Mouse (Mus musculus): ENCODE measurements at regions not wholly inside any gene's neighbourhood (a gene's known extent, or its start where the extent isn't known, plus 50 kb on each side); places are given as distances from the start of the nearest gene placed in this dataset.

- DNase-seq (ENCODE audit: low spot score), result no peak
- intact Hi-C loops (cut with DNase I), result no loop called here
Observed at GRCm38 (mm10) chr13:110928143-110928542, 326.7 kb upstream of the Actbl2 start.

GRCm38 (mm10) chr13:110928894-110929293, 325.9 kb upstream of the Actbl2 start:
- DNase-seq (ENCODE audit: low spot score), result no peak
- intact Hi-C loops (cut with DNase I), result no loop called here

GRCm38 (mm10) chr13:110929579-110929978, 325.2 kb upstream of the Actbl2 start:
- peak; percentile 10 for DNase-seq (ENCODE audit: low spot score)
- intact Hi-C loops (cut with DNase I), result no loop called here

GRCm38 (mm10) chr13:110941587-110941986, 313.2 kb upstream of the Actbl2 start:
- DNase-seq (ENCODE audit: low spot score), result no peak
- intact Hi-C loops (cut with DNase I), result no loop called here

- no peak for DNase-seq (ENCODE audit: low spot score)
- intact Hi-C loops (cut with DNase I), result no loop called here
Observed at GRCm38 (mm10) chr13:110942986-110943644, 311.7 kb upstream of the Actbl2 start.

GRCm38 (mm10) chr13:110944061-110944460, 310.8 kb upstream of the Actbl2 start:
- no peak for DNase-seq (ENCODE audit: low spot score)
- intact Hi-C loops (cut with DNase I), result no loop called here

GRCm38 (mm10) chr13:110944683-110945082, 310.1 kb upstream of the Actbl2 start:
- no peak for DNase-seq (ENCODE audit: low spot score)
- intact Hi-C loops (cut with DNase I), result no loop called here

- intact Hi-C loops (cut with DNase I), result loop anchor here (10.0 kb wide), 1 partner anchor 425 kb away; no protein-coding TSS in a partner anchor
Observed at GRCm38 (mm10) chr13:110960212-110960611, 294.6 kb upstream of the Actbl2 start.

GRCm38 (mm10) chr13:110967109-110967508, 287.7 kb upstream of the Actbl2 start:
- DNase-seq (ENCODE audit: low spot score), result peak; percentile 26
- intact Hi-C loops (cut with DNase I), result loop anchor here (2.0 to 10.0 kb wide), 5 partner anchors 60 to 445 kb away; no protein-coding TSS in a partner anchor

More at GRCm38 (mm10) chr13:110960212-110960611, 294.6 kb upstream of the Actbl2 start:
- no peak for DNase-seq (ENCODE audit: low spot score)

- intact Hi-C loops (cut with DNase I), result loop anchor here (1.0 to 10.0 kb wide), 6 partner anchors 61 to 576 kb away; no protein-coding TSS in a partner anchor
- DNase-seq (ENCODE audit: low spot score), result peak; percentile 46
Observed at GRCm38 (mm10) chr13:110967626-110968506, 286.9 kb upstream of the Actbl2 start.

- DNase-seq (ENCODE audit: low spot score), result peak; percentile 19
- intact Hi-C loops (cut with DNase I), result loop anchor here (1.0 to 10.0 kb wide), 5 partner anchors 101 to 576 kb away; no protein-coding TSS in a partner anchor
Observed at GRCm38 (mm10) chr13:110968507-110968905, 286.3 kb upstream of the Actbl2 start.

- no peak for DNase-seq (ENCODE audit: low spot score)
- intact Hi-C loops (cut with DNase I), result no loop called here
Observed at GRCm38 (mm10) chr13:110977379-110977778, 277.4 kb upstream of the Actbl2 start.

- DNase-seq (ENCODE audit: low spot score), result no peak
- intact Hi-C loops (cut with DNase I), result no loop called here
Observed at GRCm38 (mm10) chr13:110978022-110978421, 276.8 kb upstream of the Actbl2 start.

- intact Hi-C loops (cut with DNase I), result no loop called here
- DNase-seq (ENCODE audit: low spot score), result no peak
Observed at GRCm38 (mm10) chr13:110990677-110991076, 264.1 kb upstream of the Actbl2 start.

- intact Hi-C loops (cut with DNase I), result no loop called here
- no peak for DNase-seq (ENCODE audit: low spot score)
Observed at GRCm38 (mm10) chr13:110991121-110991520, 263.7 kb upstream of the Actbl2 start.

GRCm38 (mm10) chr13:110994596-110994995, 260.2 kb upstream of the Actbl2 start:
- intact Hi-C loops (cut with DNase I), result no loop called here
- no peak for DNase-seq (ENCODE audit: low spot score)

GRCm38 (mm10) chr13:111002670-111003069, 252.1 kb upstream of the Actbl2 start:
- DNase-seq (ENCODE audit: low spot score), result no peak
- intact Hi-C loops (cut with DNase I), result no loop called here

- no peak for DNase-seq (ENCODE audit: low spot score)
- intact Hi-C loops (cut with DNase I), result no loop called here
Observed at GRCm38 (mm10) chr13:111014142-111014541, 240.7 kb upstream of the Actbl2 start.

GRCm38 (mm10) chr13:111030111-111030510, 224.7 kb upstream of the Actbl2 start:
- intact Hi-C loops (cut with DNase I), result no loop called here
- DNase-seq (ENCODE audit: low spot score), result no peak

- intact Hi-C loops (cut with DNase I), result no loop called here
- no peak for DNase-seq (ENCODE audit: low spot score)
Observed at GRCm38 (mm10) chr13:111031633-111032032, 223.2 kb upstream of the Actbl2 start.

- no peak for DNase-seq (ENCODE audit: low spot score)
- intact Hi-C loops (cut with DNase I), result no loop called here
Observed at GRCm38 (mm10) chr13:111043637-111044036, 211.2 kb upstream of the Actbl2 start.

Measured in heart, postnatal 25 days (tissue).